In the genomic region with DNA sequence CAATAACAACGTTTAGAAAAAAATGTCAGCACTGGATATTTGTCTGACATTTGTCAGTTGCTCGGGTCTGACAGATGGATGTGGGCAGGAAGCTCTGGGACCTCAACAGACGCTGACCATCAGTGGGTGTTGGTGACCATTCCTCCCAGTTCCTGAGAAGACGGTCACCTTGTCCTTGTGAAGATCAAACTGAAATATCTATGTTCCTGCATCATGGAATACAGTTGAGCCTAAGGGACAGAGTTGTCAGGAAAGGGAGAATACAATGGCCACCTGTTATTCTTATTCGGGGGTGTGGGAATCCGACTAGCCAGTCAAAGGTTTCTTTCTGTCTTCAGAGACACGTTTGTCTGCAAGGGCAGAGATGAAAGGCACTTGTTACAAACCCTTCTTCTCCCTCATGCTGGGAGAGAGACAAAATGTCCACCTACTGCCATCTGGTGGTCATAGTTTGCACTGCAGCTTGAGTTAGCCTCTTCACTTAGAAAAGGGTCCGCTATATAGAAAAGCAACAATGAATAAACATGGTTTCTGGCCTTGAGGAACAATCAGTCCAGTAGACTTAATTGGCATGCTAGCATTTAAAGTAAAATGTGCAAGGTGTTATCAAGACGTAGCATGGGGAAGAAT, we compare ENCODE assay signal across 9 mouse cellular contexts. TPM values are rescaled to one million over a fixed set of nuclear protein-coding genes. Genes with fewer than 3 reads are reported as not detected.
A peak's percentile ranks its signal among the peaks of the same experiment; 100 is the strongest.
DNase-seq lines count a peak whose midpoint lies in the region; ATAC-seq lines count a peak whose summit lies in the region.
"Had no signal": no experiment of that assay in that cellular context is flagged by ENCODE, and none has a peak within 500 bp of the region (broad histone marks: within the 10 kb centered on the region; RNA-seq: fewer than 3 reads in every experiment).

No protein-coding gene starts in this region.

- no peaks in the 10 kb centered on the region for H3K9me3 ChIP-seq in forebrain, embryonic 11.5 days (ENCODE audit: control insufficient read depth, low read length)
- H3K9me3 ChIP-seq: limb, embryonic 12.5 days had no signal

- H3K27ac ChIP-seq in forebrain, embryonic 11.5 days (ENCODE audit: low read depth, low read length) = no peak overlapping the region
- H3K27ac ChIP-seq: limb, embryonic 12.5 days had no signal

- no peaks in the 10 kb centered on the region for H3K27me3 ChIP-seq in forebrain, embryonic 11.5 days (ENCODE audit: control insufficient read depth, insufficient read depth, low read length)

- DNase-seq in ES-CJ7 (ENCODE audit: low read depth, low spot score) = peak; percentile 73
- peak; percentile 21 for DNase-seq in c-Kit-negative CD71-positive TER-119-positive erythroid progenitor cells, embryonic 14.5 days (ENCODE audit: low read depth, low spot score)
- DNase-seq in forebrain, embryonic 11.5 days (ENCODE audit: low spot score) = peak; percentile 89
- DNase-seq in heart, postnatal 14 days = peak; percentile 83 to 90
- DNase-seq in layer of hippocampus, adult 18-20 months (ENCODE audit: low spot score in 2 of 2) = peak; percentile 70 to 92
- DNase-seq in lung, postnatal 14 days = peak; percentile 88
- peak; percentile 46 for DNase-seq in retina, adult 2 months (ENCODE audit: low read depth, low spot score)
- peak; percentile 91 for DNase-seq in thymus, postnatal 4 days

- WGBS in forebrain, embryonic 11.5 days = 44% methylated on average over 9 of the region's 9 CpGs

- intact Hi-C loops in heart, postnatal 14 days (cut with DNase I) = loop anchor here (1.0 to 5.0 kb wide), 2 partner anchors 196 to 1280 kb away; no protein-coding TSS in a partner anchor

- no peak overlapping the region for H3K4me3 ChIP-seq in forebrain, embryonic 11.5 days (ENCODE audit: low read depth, low read length)
- H3K4me3 ChIP-seq: limb, embryonic 12.5 days had no signal

- ATAC-seq in forebrain, embryonic 11.5 days (replicated peaks; ENCODE audit: low FRiP score) = peak; percentile 57

- H3K9ac ChIP-seq in forebrain, embryonic 11.5 days (ENCODE audit: low read length) = no peak overlapping the region
- H3K9ac ChIP-seq: limb, embryonic 12.5 days had no signal

- no peaks in the 10 kb centered on the region for H3K36me3 ChIP-seq in forebrain, embryonic 11.5 days (ENCODE audit: control insufficient read depth, insufficient read depth, low read length)
- H3K36me3 ChIP-seq: limb, embryonic 12.5 days had no signal

- no peaks in the 10 kb centered on the region for H3K4me1 ChIP-seq in forebrain, embryonic 11.5 days (replicated peaks; ENCODE audit: control insufficient read depth, insufficient read depth, low read length)
- H3K4me1 ChIP-seq: limb, embryonic 12.5 days had no signal

- no peak overlapping the region for H3K4me2 ChIP-seq in forebrain, embryonic 11.5 days (ENCODE audit: low read depth, low read length, severe bottlenecking)
- H3K4me2 ChIP-seq: limb, embryonic 12.5 days had no signal

RNA-seq across cellular contexts. Expression of a gene that starts 23.0 kb away (rescaled TPM):
- 0.17 TPM in 1 of 2 replicates, not detected in the other for polyA plus RNA-seq in forebrain, embryonic 11.5 days (2014; fragmentation: Nextera tagmentation; extraction: Ambion mirVana)
- not detected for total RNA-seq in heart, postnatal 14 days (2021)
- not detected for total RNA-seq in layer of hippocampus, adult 18-20 months (2021)
- polyA plus RNA-seq: limb, embryonic 12.5 days had no signal

Comparison
In these comparisons a context has a peak if more than half of its experiments do, and no peak if none do; other contexts are left out.
1. DNase-seq: peak in every context shown above with its lines; median percentile 91 in thymus, postnatal 4 days; 89 in forebrain, embryonic 11.5 days; 88 in lung, postnatal 14 days; 86 in heart, postnatal 14 days; 81 in layer of hippocampus, adult 18-20 months; 73 in ES-CJ7; 46 in retina, adult 2 months; 21 in c-Kit-negative CD71-positive TER-119-positive erythroid progenitor cells, embryonic 14.5 days.